Mouse (Mus musculus): ENCODE measurements around the gene Chst10. TPM values are rescaled to one million over a fixed set of nuclear protein-coding genes. Genes with fewer than 3 reads are reported as not detected.

The Chst10 gene
- polyA plus RNA-seq, 1 experiment from 2014 or later, result 23.7 TPM

- H3K36me3 ChIP-seq (ENCODE audit: control insufficient read depth, insufficient read depth, low read length), result no peaks in the 10 kb centered on the region
- DNase-seq (ENCODE audit: low spot score), result no peak
- no peak for ATAC-seq (ENCODE audit: insufficient read depth, low FRiP score, low TSS enrichment)
- 71% methylated on average over 9 of the region's 9 CpGs for WGBS
- no peaks in the 10 kb centered on the region for H3K4me1 ChIP-seq (ENCODE audit: control insufficient read depth, insufficient read depth, low read length)
- H3K27ac ChIP-seq (ENCODE audit: low read depth, low read length), result no peak overlapping the region
- no peaks in the 10 kb centered on the region for H3K9me3 ChIP-seq (ENCODE audit: control insufficient read depth, low read length)
- no peak overlapping the region for H3K4me3 ChIP-seq (ENCODE audit: low read depth, low read length)
- no peak overlapping the region for H3K4me2 ChIP-seq (ENCODE audit: low read depth)
- H3K27me3 ChIP-seq (ENCODE audit: control insufficient read depth, insufficient read depth, low read length), result no peaks in the 10 kb centered on the region
- no peak overlapping the region for H3K9ac ChIP-seq (ENCODE audit: low read length)
These were observed 80.7 kb downstream of the Chst10 start for GRCm38 (mm10) chr1:38817268-38817667.

- Histone ChIP-seq H3K4me2 (ENCODE audit: low read depth) (no peak overlapping the region), H3K9me3 (ENCODE audit: control insufficient read depth, low read length) (no peaks in the 10 kb centered on the region), H3K4me3 (ENCODE audit: low read depth, low read length) (no peak overlapping the region), H3K9ac (ENCODE audit: low read length) (no peak overlapping the region), H3K27me3 (ENCODE audit: control insufficient read depth, insufficient read depth, low read length) (no peaks in the 10 kb centered on the region), H3K27ac (ENCODE audit: low read depth, low read length) (no peak overlapping the region), H3K36me3 (ENCODE audit: control insufficient read depth, insufficient read depth, low read length) (no peaks in the 10 kb centered on the region), H3K4me1 (ENCODE audit: control insufficient read depth, insufficient read depth, low read length) (no peaks in the 10 kb centered on the region)
- no peak for DNase-seq (ENCODE audit: low spot score)
- ATAC-seq (ENCODE audit: insufficient read depth, low FRiP score, low TSS enrichment), result no peak
- 64% methylated on average over 4 of the region's 4 CpGs for WGBS
These were observed 81.7 kb downstream of the Chst10 start for GRCm38 (mm10) chr1:38816306-38816705.

Other genes with a start within 250 kb of the Chst10 start
- 33.3 and 34.6 TPM in 2 replicates for gene Aff3, start 233.2 kb downstream of the Chst10 start, polyA plus RNA-seq (2014; fragmentation: Nextera tagmentation; extraction: Ambion mirVana)
- 4.8 and 5.4 TPM in 2 replicates for gene Lonrf2, start 61.5 kb downstream of the Chst10 start, polyA plus RNA-seq (2014; fragmentation: Nextera tagmentation; extraction: Ambion mirVana)
- 2.7 and 3.4 TPM in 2 replicates for gene Nms, start 41.0 kb upstream of the Chst10 start, polyA plus RNA-seq (2014; fragmentation: Nextera tagmentation; extraction: Ambion mirVana)
- 147 and 159 TPM in 2 replicates for gene Pdcl3, start 87.4 kb upstream of the Chst10 start, polyA plus RNA-seq (2014; fragmentation: Nextera tagmentation; extraction: Ambion mirVana)

Measured in neural tube, embryonic 11.5 days (tissue).